Mouse (Mus musculus) B cell, adult 2 months (primary cell): ENCODE results near the gene Bcl3.

ENCODE experiments used
- DNase-seq, 2 experiments: peaks; one replicate each; pipeline ENCODE4 v3.0.0; 2022

The Bcl3 gene

GRCm38 (mm10) chr7:19831837-19832236, 9.3 kb upstream of the Bcl3 start:
- DNase-seq: no peak

GRCm38 (mm10) chr7:19830682-19831156, 8.1 kb upstream of the Bcl3 start:
- DNase-seq: no peak

DNA sequence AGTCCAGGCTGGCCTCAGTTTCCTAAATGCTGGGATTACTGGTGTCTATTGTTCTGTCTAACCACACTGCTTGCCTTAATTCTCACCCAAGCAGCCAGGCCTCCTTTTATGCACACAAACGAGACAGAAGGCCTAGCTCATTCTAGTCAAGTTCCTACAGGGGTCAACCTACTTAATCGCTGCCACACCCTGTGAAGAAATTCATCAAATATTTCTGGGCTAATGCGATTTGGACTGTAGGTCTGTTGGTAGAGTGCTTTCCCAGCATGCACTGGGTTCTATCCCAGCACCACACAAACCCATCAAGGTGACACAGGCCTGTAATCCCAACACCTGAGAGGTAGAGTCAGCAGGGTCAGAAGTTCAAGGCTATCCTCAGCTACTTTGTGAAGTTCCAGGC, 7.1 kb upstream of the Bcl3 start:
- no peak for DNase-seq

DNA sequence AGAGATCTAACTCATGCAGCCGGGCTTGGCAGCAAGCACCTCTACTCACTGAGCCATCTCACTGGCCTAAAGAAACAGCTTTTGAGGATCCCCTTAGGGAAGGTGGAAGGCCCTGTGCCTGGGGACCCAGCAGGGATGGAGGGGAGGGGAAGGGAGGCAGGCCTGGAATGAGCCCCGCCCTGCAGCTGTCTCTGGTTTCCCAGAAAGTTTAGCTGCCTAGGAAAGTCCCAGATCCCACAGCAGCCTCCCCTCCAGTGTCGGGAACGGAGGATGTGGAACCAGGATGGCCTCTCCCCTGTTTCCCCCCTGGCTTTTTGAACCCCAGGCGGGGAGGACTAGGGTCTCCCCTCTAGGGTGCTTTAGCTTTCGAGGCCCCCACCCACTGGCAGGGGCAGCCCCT, 4.2 kb upstream of the Bcl3 start:
- no peak for DNase-seq

- DNase-seq: peak; percentile 83 to 85
Observed at GRCm38 (mm10) chr7:19824182-19824973, 1.8 kb upstream of the Bcl3 start.

GRCm38 (mm10) chr7:19823256-19824181, 949 bp upstream of the Bcl3 start:
- DNase-seq: peak; percentile 33 to 35

DNA sequence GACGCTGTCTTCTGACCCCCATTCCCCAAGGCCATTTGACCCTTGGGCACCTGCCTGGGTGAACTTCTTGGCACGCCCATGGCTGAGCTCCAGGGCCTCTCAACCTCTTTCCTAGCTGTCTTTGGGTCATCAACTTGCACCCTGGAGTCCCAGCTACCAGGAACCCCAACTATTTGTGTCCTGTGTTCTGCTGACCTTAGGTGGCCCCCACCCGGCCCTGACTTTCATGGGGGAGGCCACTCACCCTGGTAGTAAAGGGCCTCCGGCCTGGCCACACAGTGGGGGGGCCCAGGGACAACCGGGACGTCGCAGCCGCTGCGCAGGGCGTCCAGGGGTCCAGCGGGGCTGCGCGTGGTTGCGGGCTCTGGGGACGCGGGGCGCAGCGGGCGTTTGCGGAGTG, 377 bp downstream of the Bcl3 start:
- no peak for DNase-seq

DNA sequence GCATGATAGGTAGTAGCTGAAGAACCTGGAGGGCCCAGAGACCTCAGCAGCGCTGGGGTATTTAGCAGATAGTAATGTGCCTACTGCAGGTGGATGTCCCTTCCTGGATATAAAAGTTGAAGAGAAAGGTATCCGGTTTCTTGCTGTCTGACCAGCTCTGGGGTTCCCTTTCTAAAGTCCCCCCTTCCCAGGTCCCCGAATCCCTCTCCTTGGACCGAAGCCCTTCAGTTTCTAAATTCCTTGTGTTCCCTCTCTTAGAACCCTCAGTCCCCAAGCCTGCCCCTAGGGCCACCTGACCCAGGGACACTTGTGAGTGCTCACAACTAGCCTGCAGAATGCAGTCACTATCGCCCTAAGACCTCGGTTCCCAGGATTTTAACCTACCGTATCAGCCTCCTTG, 937 bp downstream of the Bcl3 start:
- DNase-seq: no peak

DNA sequence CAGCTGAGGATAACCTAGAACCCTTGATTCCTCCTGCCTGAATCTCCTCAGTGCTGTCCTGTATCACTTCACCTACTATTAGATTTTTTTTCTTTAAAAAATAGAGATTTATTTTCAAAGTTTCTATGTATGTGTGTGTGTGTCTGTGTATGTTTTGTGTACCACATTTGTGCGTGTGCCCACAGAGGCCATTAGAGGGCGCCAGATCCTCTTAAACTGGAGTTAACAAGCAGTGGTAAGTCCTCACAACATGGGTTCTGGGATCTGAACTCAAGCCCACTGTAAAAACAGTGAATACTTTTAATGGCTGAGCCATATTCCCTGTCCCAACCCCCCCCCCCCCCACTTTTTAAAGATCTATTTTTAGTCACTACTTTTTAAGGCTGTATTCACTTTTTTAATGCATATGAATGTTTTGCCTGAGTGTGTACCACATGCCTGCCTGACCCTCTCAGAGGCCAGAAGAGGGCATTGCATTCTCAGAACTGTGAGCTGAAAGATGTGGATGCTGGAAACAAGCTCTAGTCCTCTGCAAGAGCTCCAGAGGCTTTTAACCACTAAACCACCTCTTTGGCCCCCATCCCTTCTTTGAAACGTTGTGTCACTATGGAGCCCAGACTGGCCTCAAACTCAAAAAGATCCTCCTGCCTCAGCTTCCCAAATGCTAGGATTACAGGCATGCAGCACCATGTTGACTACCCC, 2.1 kb downstream of the Bcl3 start:
- DNase-seq: peak; percentile 59

GRCm38 (mm10) chr7:19818875-19819274, 3.7 kb downstream of the Bcl3 start:
- no peak for DNase-seq

- DNase-seq: no peak
Observed at GRCm38 (mm10) chr7:19818440-19818839, 4.1 kb downstream of the Bcl3 start.

DNA sequence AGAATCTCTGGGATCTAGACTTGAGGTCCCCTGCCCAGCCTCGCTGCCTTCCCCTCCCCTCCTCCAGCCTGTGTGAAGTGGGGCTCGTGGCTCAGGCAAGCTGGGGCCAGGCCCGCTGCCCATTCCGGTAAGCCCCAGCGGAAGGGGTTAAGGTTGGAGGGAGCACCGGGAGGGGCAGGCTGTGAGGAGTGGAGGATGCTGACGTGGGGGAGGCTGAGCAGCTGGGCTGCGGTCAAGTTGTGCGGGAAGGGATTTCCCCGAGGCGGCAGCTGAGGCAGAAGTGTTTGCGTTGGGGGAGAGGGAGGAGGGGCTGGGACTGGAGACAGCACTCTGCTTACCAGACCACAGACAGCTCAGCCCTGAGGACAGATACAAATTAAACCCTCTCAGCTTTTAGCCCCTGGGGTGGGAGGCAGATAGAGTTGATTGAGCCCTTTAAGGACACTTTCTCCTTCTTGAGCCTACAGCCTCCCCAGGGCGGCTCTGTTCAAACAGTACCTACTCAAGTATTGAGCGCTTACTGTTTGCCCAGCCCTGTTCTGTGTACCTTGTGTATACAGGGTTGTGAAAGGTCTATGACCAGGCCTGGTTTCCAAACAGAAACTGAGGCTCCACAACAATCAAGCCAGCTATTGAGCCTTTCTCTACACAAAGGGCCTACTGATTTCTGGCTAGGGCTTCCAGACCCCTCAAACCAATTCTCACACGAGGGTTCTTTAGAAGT, 5.0 kb downstream of the Bcl3 start:
- DNase-seq: peak; percentile 92 to 94

- peak; percentile 87 to 89 for DNase-seq
Observed at GRCm38 (mm10) chr7:19816224-19816771, 6.3 kb downstream of the Bcl3 start.

GRCm38 (mm10) chr7:19815296-19816223, 7.0 kb downstream of the Bcl3 start:
- no peak for DNase-seq

DNA sequence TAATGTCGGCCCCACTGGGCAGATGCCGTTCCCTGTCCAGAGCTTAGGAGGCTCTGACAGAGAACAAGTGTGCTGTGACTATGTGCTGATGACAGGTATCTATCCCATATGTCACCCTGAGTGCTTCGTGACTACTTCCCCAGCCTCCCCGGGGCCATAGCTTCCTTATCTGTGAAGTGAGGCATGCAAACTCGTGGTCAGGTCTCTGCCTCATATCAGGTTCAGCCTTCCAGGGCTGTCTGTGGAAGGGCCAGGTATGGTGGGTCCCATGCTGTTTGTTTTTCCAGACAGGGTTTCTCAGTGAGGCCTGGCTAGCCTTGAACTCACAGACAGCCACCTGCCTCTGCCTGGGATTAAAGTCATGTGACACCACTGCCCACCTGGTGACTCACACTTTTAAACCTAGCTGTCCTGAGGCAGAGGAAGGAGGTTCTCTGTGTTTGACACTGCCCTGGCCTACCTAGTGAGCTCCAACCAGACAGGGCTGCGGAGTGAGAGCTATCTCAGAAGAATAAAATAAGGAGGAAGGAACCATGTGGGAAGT, 8.9 kb downstream of the Bcl3 start:
- peak; percentile 53 to 57 for DNase-seq

GRCm38 (mm10) chr7:19813161-19813560, 9.4 kb downstream of the Bcl3 start:
- no peak for DNase-seq

GRCm38 (mm10) chr7:19811114-19811513, 11.5 kb downstream of the Bcl3 start:
- peak; percentile 68 to 73 for DNase-seq

GRCm38 (mm10) chr7:19809369-19809768, 13.2 kb downstream of the Bcl3 start:
- DNase-seq: no peak

DNA sequence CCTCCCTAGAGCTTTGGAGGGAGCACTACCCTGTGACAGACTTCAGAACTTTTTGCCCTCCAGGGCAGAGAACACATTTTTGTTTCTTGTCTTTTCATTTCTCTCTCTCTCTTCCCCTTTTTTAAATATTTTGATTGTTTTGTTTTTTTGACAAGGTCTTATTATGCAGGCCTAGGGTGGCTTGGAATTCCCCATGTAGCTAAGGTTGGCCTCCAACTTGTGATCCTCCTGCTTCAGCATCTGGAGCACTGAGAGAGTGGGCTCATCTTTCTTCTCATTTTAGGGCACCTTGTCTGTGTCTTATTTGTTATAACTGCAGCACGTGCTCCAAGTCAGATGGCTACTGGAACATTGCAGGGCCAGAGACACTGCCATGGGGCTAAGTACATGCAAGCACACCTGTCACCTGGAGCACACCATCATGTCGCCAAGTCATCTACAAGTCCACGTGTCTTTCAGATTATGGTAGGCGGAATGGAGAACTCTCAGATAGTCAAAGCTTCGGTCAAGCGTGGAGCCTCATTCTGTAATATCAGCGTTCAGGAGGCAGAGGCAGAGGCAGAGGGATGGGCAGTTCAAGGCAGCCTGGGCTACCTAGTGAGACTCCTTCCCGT, 16.1 kb downstream of the Bcl3 start:
- peak; percentile 51 to 53 for DNase-seq

GRCm38 (mm10) chr7:19802995-19803394, 19.6 kb downstream of the Bcl3 start:
- peak; percentile 87 for DNase-seq
